Mouse (Mus musculus) C2C12 (cell line): Measurements from ENCODE around the gene Lrrc49.

ENCODE experiments used
- CEBPB ChIP-seq: IDR thresholded peaks from one replicate; pipeline ENCODE4 v1.6.1; 2011; ENCODE audit warnings: low read depth, mild to moderate bottlenecking, control low read depth, moderate library complexity
- CTCF ChIP-seq: IDR thresholded peaks from one replicate; pipeline ENCODE4 v1.5.1; 2011; ENCODE audit not compliant: control insufficient read depth, insufficient read depth, insufficient read length
- FOSL1 ChIP-seq: IDR thresholded peaks from one replicate; pipeline ENCODE4 v1.8.0; 2011; ENCODE audit warnings: mild to moderate bottlenecking, low read length; ENCODE audit not compliant: poor library complexity, insufficient read depth, severe bottlenecking
- MAX ChIP-seq: IDR thresholded peaks from one replicate; pipeline ENCODE4 v1.6.1; 2011; ENCODE audit warnings: mild to moderate bottlenecking, control low read depth
- USF1 ChIP-seq: IDR thresholded peaks from one replicate; pipeline ENCODE4 v1.6.1; 2011; ENCODE audit warnings: low read depth, mild to moderate bottlenecking, control low read depth, moderate library complexity

DNA sequence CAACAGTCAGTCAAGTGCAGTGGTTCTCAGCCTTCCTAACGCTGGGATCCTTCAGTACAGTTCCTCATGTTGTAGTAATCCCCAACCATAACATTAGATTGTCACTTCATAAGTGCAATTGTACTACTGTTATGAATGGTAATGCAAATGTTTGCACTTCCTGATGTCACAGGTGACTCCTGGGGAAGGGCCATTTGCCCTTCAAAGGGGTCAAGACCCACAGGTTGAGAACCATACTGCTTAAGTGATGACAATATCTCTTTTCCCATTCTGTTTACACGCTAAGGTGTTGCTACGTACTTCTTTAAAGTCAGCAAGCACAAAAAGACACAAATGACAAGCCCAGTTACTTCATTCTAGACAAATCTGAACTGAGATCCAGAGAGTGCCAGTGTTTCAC, 22.4 kb downstream of the Lrrc49 start:
- TF ChIP-seq CTCF (no peak), CEBPB (no peak), MAX (no peak), USF1 (no peak), FOSL1 (no peak)
